Mouse (Mus musculus): ENCODE results near the gene Ap1m2.

GRCm38 (mm10) chr9:21346627-21347365 lies 34.7 kb upstream of the Ap1m2 start:
- TF ChIP-seq CTCF (IDR thresholded peaks at IDR 0.05; ENCODE audit: borderline replicate concordance, insufficient read depth, low read length) (no peak), POLR2A (IDR thresholded peaks at IDR 0.05; ENCODE audit: low read depth, low read length) (no peak)
